Mouse (Mus musculus): Measurements from ENCODE around the gene Fcor. TPM values are rescaled to one million over a fixed set of nuclear protein-coding genes. Genes with fewer than 3 reads are reported as not detected.

The Fcor gene
- total and polyA plus RNA-seq, 3 experiments: 0.84 TPM; not detected in 2

GRCm38 (mm10) chr8:3621199-3621970 is 50.8 kb downstream of the Fcor start, which contains the start of the genes Xab2 and Pet100 (continued):
- TF ChIP-seq NRF1 (IDR thresholded peaks at IDR 0.05; ENCODE audit: insufficient read depth, low read depth, low read length, poor library complexity, severe bottlenecking) (peak; percentile 49; the same call in 1 of the 2 replicates), ZMIZ1 (IDR thresholded peaks at IDR 0.05; ENCODE audit: low read depth, low read length) (peak; percentile 39; the same call in 1 of the 2 replicates), RAD21 (IDR thresholded peaks at IDR 0.05; ENCODE audit: low read depth, low read length) (no peak)

Other genes starting within 250 kb of the Fcor start
- gene Pex11g, start 204.7 kb downstream of the Fcor start, total RNA-seq (2012; rRNA removed): 0.20 and 0.35 TPM in 2 replicates
- 1 to 10 TPM in 1 of 2 experiments, not detected in 1; 1.4 TPM for gene Pex11g, start 204.7 kb downstream of the Fcor start, polyA plus RNA-seq (2012; ENCODE audit: insufficient read depth in 1 of 2, insufficient read length in 2 of 2, low read depth in 1 of 2, low replicate concordance in 2 of 2, missing spikeins in 1 of 2)
- gene Tex45, start 201.5 kb downstream of the Fcor start, total RNA-seq (2012; rRNA removed): 0.12 TPM in 1 of 2 replicates, not detected in the other
- under 1 TPM in 1 of 2 experiments, not detected in 1; 0.06 TPM for gene Tex45, start 201.5 kb downstream of the Fcor start, polyA plus RNA-seq (2012; ENCODE audit: insufficient read depth in 1 of 2, insufficient read length in 2 of 2, low read depth in 1 of 2, low replicate concordance in 2 of 2, missing spikeins in 1 of 2)
- gene Zfp358, start 179.2 kb downstream of the Fcor start, total RNA-seq (2012; rRNA removed): 5.0 and 5.2 TPM in 2 replicates
- 10 to 100 TPM in 1 of 2 experiments, not detected in 1; 12.0 TPM for gene Zfp358, start 179.2 kb downstream of the Fcor start, polyA plus RNA-seq (2012; ENCODE audit: insufficient read depth in 1 of 2, insufficient read length in 2 of 2, low read depth in 1 of 2, low replicate concordance in 2 of 2, missing spikeins in 1 of 2)
- gene Mcoln1, start 171.9 kb downstream of the Fcor start, total RNA-seq (2012; rRNA removed): 15.2 and 18.0 TPM in 2 replicates
- gene Mcoln1, start 171.9 kb downstream of the Fcor start, polyA plus RNA-seq (2012; ENCODE audit: insufficient read depth in 1 of 2, insufficient read length in 2 of 2, low read depth in 1 of 2, low replicate concordance in 2 of 2, missing spikeins in 1 of 2): 10 to 100 TPM in 1 of 2 experiments, not detected in 1; 47.6 TPM
- 7.6 and 8.6 TPM in 2 replicates for gene Pnpla6, start 157.0 kb downstream of the Fcor start, total RNA-seq (2012; rRNA removed)
- gene Pnpla6, start 157.0 kb downstream of the Fcor start, polyA plus RNA-seq (2012; ENCODE audit: insufficient read depth in 1 of 2, insufficient read length in 2 of 2, low read depth in 1 of 2, low replicate concordance in 2 of 2, missing spikeins in 1 of 2): 10 to 100 TPM in 1 of 2 experiments, not detected in 1; 16.5 TPM
- 0.56 and 1.2 TPM in 2 replicates for gene C330021F23Rik, start 104.4 kb downstream of the Fcor start, total RNA-seq (2012; rRNA removed)
- gene C330021F23Rik, start 104.4 kb downstream of the Fcor start, polyA plus RNA-seq (2012; ENCODE audit: insufficient read depth in 1 of 2, insufficient read length in 2 of 2, low read depth in 1 of 2, low replicate concordance in 2 of 2, missing spikeins in 1 of 2): under 1 TPM in 1 of 2 experiments, not detected in 1; 0.53 TPM
- gene Camsap3, start 85.1 kb downstream of the Fcor start, total RNA-seq (2012; rRNA removed): 0.36 and 0.62 TPM in 2 replicates
- 1 to 10 TPM in 1 of 2 experiments, not detected in 1; 5.1 TPM for gene Camsap3, start 85.1 kb downstream of the Fcor start, polyA plus RNA-seq (2012; ENCODE audit: insufficient read depth in 1 of 2, insufficient read length in 2 of 2, low read depth in 1 of 2, low replicate concordance in 2 of 2, missing spikeins in 1 of 2)
- 60.6 and 68.1 TPM in 2 replicates for gene Xab2, start 51.0 kb downstream of the Fcor start, total RNA-seq (2012; rRNA removed)
- 10 to 100 TPM; 54.8 to 90.4 TPM for gene Xab2, start 51.0 kb downstream of the Fcor start, polyA plus RNA-seq (2012; ENCODE audit: insufficient read depth in 1 of 2, insufficient read length in 2 of 2, low read depth in 1 of 2, low replicate concordance in 2 of 2, missing spikeins in 1 of 2)
- gene Pet100, start 50.8 kb downstream of the Fcor start, total RNA-seq (2012; rRNA removed): 52.8 and 58.7 TPM in 2 replicates
- 10 to 100 TPM in 1 of 2 experiments, not detected in 1; 64.2 TPM for gene Pet100, start 50.8 kb downstream of the Fcor start, polyA plus RNA-seq (2012; ENCODE audit: insufficient read depth in 1 of 2, insufficient read length in 2 of 2, low read depth in 1 of 2, low replicate concordance in 2 of 2, missing spikeins in 1 of 2)
- 0.29 and 0.54 TPM in 2 replicates for gene Pcp2, start 46.8 kb downstream of the Fcor start, total RNA-seq (2012; rRNA removed)
- under 1 TPM in 1 of 2 experiments, not detected in 1; 0.35 TPM for gene Pcp2, start 46.8 kb downstream of the Fcor start, polyA plus RNA-seq (2012; ENCODE audit: insufficient read depth in 1 of 2, insufficient read length in 2 of 2, low read depth in 1 of 2, low replicate concordance in 2 of 2, missing spikeins in 1 of 2)
- 81.1 and 82.1 TPM in 2 replicates for gene Stxbp2, start 41.4 kb downstream of the Fcor start, total RNA-seq (2012; rRNA removed)
- 100 to 1,000 TPM; 117 to 186 TPM for gene Stxbp2, start 41.4 kb downstream of the Fcor start, polyA plus RNA-seq (2012; ENCODE audit: insufficient read depth in 1 of 2, insufficient read length in 2 of 2, low read depth in 1 of 2, low replicate concordance in 2 of 2, missing spikeins in 1 of 2)
- 0.23 and 0.33 TPM in 2 replicates for gene Retn, start 16.6 kb downstream of the Fcor start, total RNA-seq (2012; rRNA removed)
- gene Retn, start 16.6 kb downstream of the Fcor start, polyA plus RNA-seq (2012; ENCODE audit: insufficient read depth in 1 of 2, insufficient read length in 2 of 2, low read depth in 1 of 2, low replicate concordance in 2 of 2, missing spikeins in 1 of 2): 1 to 10 TPM in 1 of 2 experiments, not detected in 1; 1.1 TPM
- gene Mcemp1, start 6.6 kb downstream of the Fcor start, total RNA-seq (2012; rRNA removed): not detected in 2 replicates
- not detected for gene Mcemp1, start 6.6 kb downstream of the Fcor start, polyA plus RNA-seq (2012; ENCODE audit: insufficient read depth in 1 of 2, insufficient read length in 2 of 2, low read depth in 1 of 2, low replicate concordance in 2 of 2, missing spikeins in 1 of 2)
- 41.9 and 48.6 TPM in 2 replicates for gene Trappc5, start 3.9 kb upstream of the Fcor start, total RNA-seq (2012; rRNA removed)
- gene Trappc5, start 3.9 kb upstream of the Fcor start, polyA plus RNA-seq (2012; ENCODE audit: insufficient read depth in 1 of 2, insufficient read length in 2 of 2, low read depth in 1 of 2, low replicate concordance in 2 of 2, missing spikeins in 1 of 2): 10 to 100 TPM in 1 of 2 experiments, not detected in 1; 43.0 TPM
- not detected in 2 replicates for gene Fcer2a, start 21.8 kb upstream of the Fcor start, total RNA-seq (2012; rRNA removed)
- under 1 TPM in 1 of 2 experiments, not detected in 1; 0.07 TPM for gene Fcer2a, start 21.8 kb upstream of the Fcor start, polyA plus RNA-seq (2012; ENCODE audit: insufficient read depth in 1 of 2, insufficient read length in 2 of 2, low read depth in 1 of 2, low replicate concordance in 2 of 2, missing spikeins in 1 of 2)
- gene Clec4g, start 48.3 kb upstream of the Fcor start, total RNA-seq (2012; rRNA removed): not detected in 2 replicates
- gene Clec4g, start 48.3 kb upstream of the Fcor start, polyA plus RNA-seq (2012; ENCODE audit: insufficient read depth in 1 of 2, insufficient read length in 2 of 2, low read depth in 1 of 2, low replicate concordance in 2 of 2, missing spikeins in 1 of 2): not detected
- gene Cd209a, start 76.6 kb upstream of the Fcor start, total RNA-seq (2012; rRNA removed): not detected in 2 replicates
- not detected for gene Cd209a, start 76.6 kb upstream of the Fcor start, polyA plus RNA-seq (2012; ENCODE audit: insufficient read depth in 1 of 2, insufficient read length in 2 of 2, low read depth in 1 of 2, low replicate concordance in 2 of 2, missing spikeins in 1 of 2)
- not detected in 2 replicates for gene Cd209e, start 181.9 kb upstream of the Fcor start, total RNA-seq (2012; rRNA removed)
- gene Cd209e, start 181.9 kb upstream of the Fcor start, polyA plus RNA-seq (2012; ENCODE audit: insufficient read depth in 1 of 2, insufficient read length in 2 of 2, low read depth in 1 of 2, low replicate concordance in 2 of 2, missing spikeins in 1 of 2): not detected
- gene Cd209d, start 206.2 kb upstream of the Fcor start, total RNA-seq (2012; rRNA removed): not detected in 2 replicates
- not detected for gene Cd209d, start 206.2 kb upstream of the Fcor start, polyA plus RNA-seq (2012; ENCODE audit: insufficient read depth in 1 of 2, insufficient read length in 2 of 2, low read depth in 1 of 2, low replicate concordance in 2 of 2, missing spikeins in 1 of 2)